Mouse (Mus musculus) olfactory bulb, adult 2 months (tissue): ENCODE data around the gene Slit3.

Experiments
- CTCF ChIP-seq: fragments of 200-500 bp; IDR thresholded peaks from 2 replicates; pipeline ENCODE4 v1.5.1; 2012; ENCODE audit warnings: low read depth, mild to moderate bottlenecking, low read length, moderate library complexity; ENCODE audit not compliant: insufficient read depth
- POLR2A ChIP-seq: fragments of 200-500 bp; IDR thresholded peaks from 2 replicates; pipeline ENCODE4 v1.6.1; 2012; ENCODE audit warnings: mild to moderate bottlenecking, low read depth, low read length, moderate library complexity; ENCODE audit not compliant: insufficient read depth

DNA sequence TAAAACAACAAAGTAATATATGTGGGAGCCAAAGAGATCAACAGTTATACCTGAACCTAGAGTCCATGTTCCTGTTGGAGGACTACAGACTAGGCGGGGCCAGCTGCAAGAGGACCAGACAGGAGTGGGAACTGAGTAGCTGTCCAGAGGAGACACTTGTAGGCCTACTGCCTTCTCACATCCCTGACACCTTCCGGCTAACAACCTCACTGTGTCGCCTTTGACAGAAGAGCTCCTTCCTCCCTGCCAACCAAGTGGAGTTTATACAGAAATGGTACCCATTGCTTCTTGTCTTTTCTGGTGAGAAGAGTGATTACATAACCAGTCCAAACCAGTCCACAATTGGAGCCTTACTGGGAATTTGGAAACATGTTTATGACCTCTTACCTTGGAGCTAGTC, 3.2 kb upstream of the Slit3 start:
- TF ChIP-seq CTCF (no peak), POLR2A (no peak)
